Mouse (Mus musculus) testis, adult 2 months (tissue): ENCODE results near the gene Lbr.

Experiments used
- CTCF ChIP-seq: fragments of 200-500 bp; IDR thresholded peaks from 2 replicates; pipeline ENCODE4 v1.5.1; 2012; ENCODE audit warnings: low read depth, mild to moderate bottlenecking, inconsistent platforms, low read length, moderate library complexity; ENCODE audit not compliant: control insufficient read depth, insufficient read depth, insufficient replicate concordance
- POLR2A ChIP-seq: fragments of 200-500 bp; IDR thresholded peaks from 2 replicates; pipeline ENCODE4 v1.6.1; 2012; ENCODE audit warnings: low read depth, mild to moderate bottlenecking, inconsistent platforms, low read length, moderate library complexity; ENCODE audit not compliant: control insufficient read depth

DNA sequence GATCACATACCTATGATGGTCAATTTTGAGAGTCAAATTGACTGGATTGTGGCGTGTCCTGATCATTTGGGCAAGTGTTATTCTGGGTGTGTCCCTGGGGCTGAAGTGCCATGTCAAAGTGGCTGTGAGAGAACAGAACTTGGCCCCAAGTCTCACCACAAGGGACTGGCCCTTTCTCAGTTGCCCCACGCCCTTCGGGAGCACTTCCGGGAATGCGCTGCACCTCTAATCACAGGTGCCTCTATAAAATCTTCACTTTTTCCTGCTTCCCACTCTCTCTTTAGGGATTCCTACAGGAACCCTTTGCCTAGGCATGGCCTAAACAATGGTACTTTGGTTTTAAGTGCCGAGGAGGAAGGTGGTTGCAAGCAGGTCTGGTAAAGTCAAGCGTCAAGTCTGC lies 46.8 kb upstream of the Lbr start:
- TF ChIP-seq CTCF (no peak), POLR2A (no peak)
